Mouse (Mus musculus) inflammation-experienced regulatory T-cells, adult 6 months (primary cell): ENCODE results near the gene Tfap4. TPM values are rescaled to one million over a fixed set of nuclear protein-coding genes. Genes with fewer than 3 reads are reported as not detected.
"Not testable (repeated sequence)": the region's sequence is repeated elsewhere in the genome, so short reads cannot be mapped to it uniquely, and the experiment has no call there.

Experiments used
- ATAC-seq: one replicate; pipeline ENCODE4 v1.8.0; 2017
- polyA plus RNA-seq, 3 experiments: library from polyadenylated mRNA; unstranded; fragments of 100-300 nt; shearing (Covaris generic); gene quantifications; one replicate each; pipeline ENCODE4 v1.2.1; 2017

Gene Tfap4
- polyA plus RNA-seq, 3 experiments from 2014 or later: 3.1 to 5.8 (median 4.2) TPM

GRCm38 (mm10) chr16:4592909-4593875 is 33.5 kb upstream of the Tfap4 start:
- ATAC-seq: peak; percentile 36

DNA sequence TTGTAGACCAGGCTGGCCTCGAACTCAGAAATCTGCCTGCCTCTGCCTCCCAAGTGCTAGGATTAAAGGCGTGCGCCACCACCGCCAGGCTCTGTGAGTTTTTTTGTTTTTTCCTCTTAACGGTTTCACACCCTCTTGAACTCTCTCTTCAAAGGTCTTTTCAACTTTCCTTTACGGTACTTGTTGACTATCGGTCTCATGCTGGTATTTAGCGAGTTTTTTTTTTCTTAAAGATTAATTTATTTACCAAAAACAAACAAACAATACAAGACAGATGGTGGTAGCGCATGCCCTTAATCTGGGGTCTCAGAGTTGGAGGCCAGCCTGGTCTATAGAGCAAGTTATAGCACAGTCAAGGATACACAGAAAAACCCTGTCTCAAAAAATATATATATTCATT is 30.6 kb upstream of the Tfap4 start:
- ATAC-seq: no peak

DNA sequence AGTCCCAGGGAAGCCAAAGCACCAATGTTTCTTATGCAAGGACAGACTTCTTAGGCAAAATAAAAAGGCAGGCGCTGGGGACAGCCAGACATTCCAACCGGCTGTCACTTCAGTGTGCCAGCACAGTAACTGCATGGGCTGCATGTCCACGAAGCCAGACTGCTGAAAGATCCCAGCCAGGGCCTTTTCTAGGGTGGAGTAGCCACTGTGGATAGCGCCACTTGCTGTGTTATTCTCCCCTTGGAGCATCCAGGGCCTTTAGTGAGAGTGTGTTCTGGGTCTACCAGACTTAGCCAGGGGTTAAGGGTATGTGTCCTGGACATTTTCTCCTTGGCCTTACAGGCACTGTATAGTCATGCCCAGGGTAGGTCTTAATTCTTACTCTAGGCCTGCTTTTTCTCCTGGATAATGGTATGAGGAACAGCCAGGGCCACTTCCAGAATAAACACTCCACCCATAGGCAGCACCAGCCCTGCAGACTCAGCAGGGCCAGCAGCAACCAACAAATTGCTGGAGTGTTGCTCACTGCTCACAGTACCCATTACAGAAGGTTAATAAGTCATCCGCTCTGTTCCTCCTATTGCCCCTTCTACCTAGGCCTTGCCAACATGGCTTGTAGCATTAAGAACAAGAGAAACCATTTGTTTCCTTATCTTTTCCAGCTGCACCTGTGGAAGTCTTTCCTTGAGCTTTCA is 28.0 kb upstream of the Tfap4 start:
- no peak for ATAC-seq

GRCm38 (mm10) chr16:4586531-4587123 is 27.0 kb upstream of the Tfap4 start:
- ATAC-seq: peak; percentile 88

- ATAC-seq: peak; percentile 10
Measured at GRCm38 (mm10) chr16:4585642-4586530, 26.2 kb upstream of the Tfap4 start.

DNA sequence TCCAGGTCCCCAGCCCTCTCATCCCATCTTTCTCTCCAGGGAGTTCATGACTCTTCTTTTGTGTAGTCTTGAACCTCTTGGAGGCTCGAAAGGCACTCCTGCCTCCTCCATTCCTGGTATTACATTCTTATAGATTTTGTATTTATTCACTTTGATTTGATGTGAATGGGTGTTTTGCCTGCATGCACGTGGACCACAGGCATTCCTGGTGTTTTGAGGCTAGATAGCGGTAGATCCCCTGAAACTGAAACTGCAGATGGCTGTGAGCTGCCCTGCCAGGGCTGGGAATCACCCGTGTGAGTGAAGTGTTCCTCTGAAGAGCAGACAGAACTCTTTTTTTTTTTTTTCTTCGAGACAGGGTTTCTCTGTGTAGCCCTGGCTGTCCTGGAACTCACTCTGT is 24.8 kb upstream of the Tfap4 start:
- ATAC-seq: no peak

- ATAC-seq: peak; percentile 53
Measured at GRCm38 (mm10) chr16:4583807-4584206, 24.2 kb upstream of the Tfap4 start.

- not testable (repeated sequence) for ATAC-seq
Measured at GRCm38 (mm10) chr16:4581179-4581578, 21.5 kb upstream of the Tfap4 start.

GRCm38 (mm10) chr16:4578630-4579029 is 19.0 kb upstream of the Tfap4 start:
- ATAC-seq: no peak

- peak; percentile 78 for ATAC-seq
Measured at GRCm38 (mm10) chr16:4576873-4577272, 17.2 kb upstream of the Tfap4 start.

DNA sequence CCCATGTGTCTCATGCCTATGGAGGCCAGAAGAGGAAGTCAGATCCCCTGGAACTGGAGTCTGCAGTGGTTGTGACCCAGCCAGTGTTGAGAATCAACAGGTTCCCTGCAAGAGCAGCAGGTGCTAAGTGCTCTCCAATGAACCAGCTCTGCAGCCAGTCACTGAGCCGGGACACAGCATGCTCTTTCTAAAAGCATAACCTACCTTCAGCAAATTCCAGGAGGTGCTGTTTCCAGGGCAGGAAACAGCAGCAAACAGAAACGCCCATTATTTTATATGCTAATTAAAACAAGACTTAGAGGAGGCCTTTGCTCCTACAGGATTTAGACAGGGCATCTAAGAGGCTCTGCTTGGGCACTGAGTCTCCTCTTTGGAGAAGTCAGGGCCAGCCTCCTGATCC is 16.4 kb upstream of the Tfap4 start:
- no peak for ATAC-seq

DNA sequence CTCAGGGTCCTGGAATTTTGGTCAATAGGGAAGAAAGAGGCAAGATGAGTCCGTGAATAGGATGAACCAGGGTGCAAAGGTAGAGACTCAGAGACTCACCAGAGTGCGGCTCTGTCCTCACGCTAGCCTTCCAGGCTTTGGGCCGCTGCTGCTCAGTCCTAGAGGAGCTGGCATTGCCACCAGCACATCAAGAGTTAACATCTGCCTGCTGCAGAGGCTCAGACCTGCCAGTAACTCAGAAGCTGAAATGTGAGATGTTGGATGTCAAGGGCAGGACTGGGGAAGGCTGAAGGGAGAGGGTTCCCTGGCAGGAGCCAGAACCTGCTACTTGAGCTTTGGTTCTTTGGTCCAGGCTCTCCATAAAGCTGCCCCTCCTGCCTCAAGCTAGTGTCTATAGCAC is 11.1 kb upstream of the Tfap4 start:
- ATAC-seq: no peak

- peak; percentile 72 for ATAC-seq
Measured at GRCm38 (mm10) chr16:4567912-4568311, 8.3 kb upstream of the Tfap4 start.

DNA sequence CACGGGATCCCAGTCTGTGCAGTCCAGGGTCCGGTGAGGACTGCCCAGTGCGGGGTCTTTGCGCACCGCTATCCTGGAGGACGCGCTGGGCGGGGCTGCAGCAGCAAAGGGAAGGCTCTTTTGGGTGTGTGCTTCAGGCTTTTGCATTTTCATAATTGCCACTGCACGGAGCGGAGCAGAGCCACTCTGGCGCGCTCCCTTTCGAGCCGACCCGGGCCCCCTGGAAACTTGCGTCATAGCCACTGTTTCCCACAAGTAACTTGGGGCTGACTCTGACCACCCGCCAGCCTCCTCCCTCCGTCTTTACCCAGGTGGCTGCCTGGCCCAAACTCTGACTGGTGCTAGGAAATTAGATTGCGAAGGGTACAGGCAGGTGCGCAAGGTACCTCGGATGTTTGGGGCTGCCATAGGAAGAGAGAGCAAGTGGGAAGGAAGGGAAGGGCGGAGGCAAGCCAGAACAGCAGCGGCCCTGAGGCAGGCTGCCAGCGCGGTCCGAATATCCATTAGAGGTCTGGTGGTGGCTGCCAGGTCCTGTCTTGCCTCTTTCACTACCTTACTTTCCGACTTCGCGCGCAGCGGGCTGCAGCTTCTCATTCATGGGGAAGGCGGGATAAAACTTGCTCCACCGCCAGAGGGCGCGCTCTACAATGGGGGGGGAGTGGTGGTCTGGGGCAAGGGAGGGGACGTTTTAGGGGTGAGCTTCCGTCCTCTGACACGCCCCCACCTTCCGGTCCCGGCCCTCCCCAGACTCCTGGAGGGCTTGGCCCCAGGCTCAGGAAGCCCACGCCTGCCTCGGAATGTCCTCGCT is 695 bp upstream of the Tfap4 start:
- ATAC-seq: peak; percentile 14

GRCm38 (mm10) chr16:4558980-4559631 is 548 bp downstream of the Tfap4 start:
- ATAC-seq: no peak

GRCm38 (mm10) chr16:4558384-4558979 is 1.2 kb downstream of the Tfap4 start:
- peak; percentile 86 for ATAC-seq

DNA sequence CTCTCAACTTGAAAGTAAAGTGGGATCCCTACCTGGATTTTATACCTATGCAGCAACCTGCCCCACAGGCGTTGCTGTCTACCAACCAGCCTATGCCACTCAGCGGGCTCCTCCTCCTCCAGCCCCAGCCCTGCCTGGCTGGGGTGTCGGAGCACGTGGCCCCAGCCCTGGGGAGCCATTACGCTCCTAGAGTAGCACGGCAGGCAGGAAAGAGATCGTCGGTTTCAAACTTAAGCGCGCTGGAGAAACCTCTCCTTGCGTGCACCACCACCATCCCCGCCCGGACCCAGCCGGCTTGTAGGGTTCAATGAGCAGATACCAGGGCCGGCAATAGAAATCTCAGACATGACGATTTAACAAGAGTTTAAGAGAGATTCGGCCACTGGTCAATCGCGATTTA is 1.7 kb downstream of the Tfap4 start:
- peak; percentile 62 for ATAC-seq

- ATAC-seq: no peak
Measured at GRCm38 (mm10) chr16:4557085-4557484, 2.6 kb downstream of the Tfap4 start.

GRCm38 (mm10) chr16:4555555-4555954 is 4.1 kb downstream of the Tfap4 start:
- no peak for ATAC-seq

DNA sequence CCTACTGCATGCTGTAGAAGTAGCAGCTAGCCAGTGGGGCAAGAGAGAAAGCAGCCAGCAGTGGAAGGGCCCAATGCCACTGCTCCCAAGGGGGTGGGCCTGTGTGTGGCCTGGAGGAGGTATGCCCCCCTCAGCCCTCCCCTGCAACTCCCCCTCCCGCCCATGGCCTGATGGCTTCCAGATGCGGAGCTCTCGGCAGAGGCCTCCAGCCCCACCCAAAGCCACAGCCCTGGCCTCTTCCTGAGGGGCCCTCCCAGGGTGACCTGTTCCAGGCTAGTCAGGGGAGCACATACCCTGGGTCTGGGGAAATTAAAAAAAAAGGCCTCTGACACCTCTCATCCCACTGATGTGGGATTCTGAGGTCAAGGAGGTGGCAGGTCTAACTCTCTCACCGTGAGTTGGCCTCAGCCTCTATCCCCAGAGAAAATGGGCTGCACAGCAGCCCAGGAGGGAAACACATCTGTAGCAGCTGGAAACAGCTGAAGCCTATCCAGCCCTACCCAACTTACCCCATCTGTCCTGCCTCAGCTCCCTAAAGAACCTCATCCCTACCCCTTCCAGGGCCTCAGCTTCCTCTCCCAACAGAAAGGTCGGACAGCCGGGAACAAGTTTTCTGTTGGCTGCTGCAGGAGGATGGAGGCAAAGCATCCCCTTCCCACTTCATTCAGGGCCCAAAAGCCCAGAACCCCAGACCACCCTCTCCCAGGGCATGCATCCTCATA is 6.7 kb downstream of the Tfap4 start:
- no peak for ATAC-seq
